Mouse (Mus musculus): ENCODE results near the gene Grpel1. TPM values are rescaled to one million over a fixed set of nuclear protein-coding genes. Genes with fewer than 3 reads are reported as not detected.

Gene Grpel1
- polyA plus RNA-seq, 1 experiment from 2014 or later = 66.5 TPM

DNA sequence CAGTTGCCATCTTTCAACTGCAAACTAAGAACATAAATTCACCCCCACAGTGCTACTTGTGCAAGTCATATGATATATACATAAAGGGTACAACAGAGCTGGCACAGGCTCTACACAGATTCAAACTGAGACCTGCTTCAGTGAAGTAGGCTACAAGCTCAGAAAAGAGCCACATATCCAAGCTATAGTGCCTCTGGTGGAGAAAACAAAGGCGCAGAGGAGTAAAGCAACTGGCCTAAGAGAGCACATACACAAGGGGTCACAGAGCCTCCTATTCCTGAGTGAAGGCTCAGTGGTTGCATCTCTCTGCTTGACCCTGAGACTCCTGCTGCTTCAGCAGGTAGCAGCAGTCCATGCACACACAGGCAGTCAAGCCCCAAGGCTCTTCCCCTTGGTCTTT, 16.3 kb downstream of the Grpel1 start:
- H3K4me1 ChIP-seq (replicated peaks; ENCODE audit: control insufficient read depth, insufficient read depth, low read length) = peaks cover 15% of the 10 kb centered on the region
- no peak overlapping the region for H3K9ac ChIP-seq (ENCODE audit: low read length)
- peaks cover 4% of the 10 kb centered on the region; the same call in 1 of the 2 replicates for H3K36me3 ChIP-seq (ENCODE audit: control insufficient read depth, insufficient read depth, low read length)
- ATAC-seq (replicated peaks; ENCODE audit: low FRiP score, low TSS enrichment, low read depth) = no peak
- H3K27ac ChIP-seq (ENCODE audit: low read depth) = no peak overlapping the region
- H3K4me2 ChIP-seq (ENCODE audit: low read length) = no peak overlapping the region
- H3K9me3 ChIP-seq (ENCODE audit: control insufficient read depth, low read length) = no peaks in the 10 kb centered on the region
- peaks cover 13% of the 10 kb centered on the region for H3K27me3 ChIP-seq (replicated peaks; ENCODE audit: control insufficient read depth, insufficient read depth, low read length)
- no peak overlapping the region for H3K4me3 ChIP-seq (ENCODE audit: low read depth, low read length)
- 74% methylated on average over 1 of the region's 1 CpGs for WGBS
- DNase-seq (ENCODE audit: low spot score) = no peak

DNA sequence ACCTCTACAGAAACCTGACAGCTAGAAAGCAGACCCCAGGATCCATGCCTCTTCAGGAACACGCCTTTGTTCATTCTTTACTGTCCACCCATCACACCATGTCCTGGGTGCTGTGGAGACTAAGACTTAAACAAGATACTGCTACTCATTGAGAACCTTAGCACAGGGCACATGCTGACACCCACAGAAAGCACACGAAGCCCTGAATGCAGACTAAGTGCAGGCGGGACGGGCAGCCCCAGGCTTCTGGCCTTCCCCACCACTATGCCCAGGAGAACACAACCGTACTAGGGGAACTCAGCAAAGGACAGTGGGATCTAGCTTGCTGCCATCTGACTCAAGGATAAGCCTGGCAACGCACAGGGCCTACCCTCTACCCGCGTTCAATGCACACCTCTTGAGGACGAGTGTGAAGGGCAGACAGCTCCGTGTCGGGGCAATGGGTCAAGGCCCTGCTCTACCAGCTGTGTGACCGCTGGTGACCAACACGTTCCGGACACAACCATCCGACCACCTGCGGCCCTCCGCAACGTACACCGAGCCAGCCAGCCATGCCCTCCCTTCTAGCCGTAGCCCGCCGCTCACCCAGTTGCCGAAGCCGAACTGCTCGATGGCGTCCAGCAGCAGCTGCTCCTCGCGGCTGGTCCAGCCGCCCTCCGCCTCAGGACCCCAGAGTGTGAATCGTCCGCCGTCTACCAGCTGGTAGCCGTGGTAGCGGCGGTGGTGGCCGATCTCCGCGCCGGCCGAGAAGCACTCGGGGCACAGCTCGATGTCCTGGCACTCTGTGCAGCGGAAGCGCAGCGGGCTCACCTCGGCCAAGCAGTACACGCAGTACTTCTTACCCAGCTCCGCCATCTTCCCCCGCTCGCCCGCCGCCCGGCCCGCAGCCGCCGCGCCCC, 18.7 kb downstream of the Grpel1 start:
- H3K4me3 ChIP-seq (ENCODE audit: low read depth, low read length) = peak overlapping the region; percentile 91
- ATAC-seq (replicated peaks; ENCODE audit: low FRiP score, low TSS enrichment, low read depth) = peak; percentile 78
- H3K9ac ChIP-seq (ENCODE audit: low read length) = peak overlapping the region; percentile 81
- peaks cover 16% of the 10 kb centered on the region for H3K27me3 ChIP-seq (replicated peaks; ENCODE audit: control insufficient read depth, insufficient read depth, low read length)
- H3K4me1 ChIP-seq (replicated peaks; ENCODE audit: control insufficient read depth, insufficient read depth, low read length) = peaks cover 15% of the 10 kb centered on the region
- no peaks in the 10 kb centered on the region for H3K9me3 ChIP-seq (ENCODE audit: control insufficient read depth, low read length)
- H3K4me2 ChIP-seq (ENCODE audit: low read length) = peak overlapping the region; percentile 86
- no peaks in the 10 kb centered on the region for H3K36me3 ChIP-seq (ENCODE audit: control insufficient read depth, insufficient read depth, low read length)
- peak; percentile 82 for DNase-seq (ENCODE audit: low spot score)
- 1% methylated on average over 52 of the region's 58 CpGs for WGBS
- H3K27ac ChIP-seq (ENCODE audit: low read depth) = 0 out of 2 replicates have a peak overlapping the region, but pooled peaks have one; percentile 38

DNA sequence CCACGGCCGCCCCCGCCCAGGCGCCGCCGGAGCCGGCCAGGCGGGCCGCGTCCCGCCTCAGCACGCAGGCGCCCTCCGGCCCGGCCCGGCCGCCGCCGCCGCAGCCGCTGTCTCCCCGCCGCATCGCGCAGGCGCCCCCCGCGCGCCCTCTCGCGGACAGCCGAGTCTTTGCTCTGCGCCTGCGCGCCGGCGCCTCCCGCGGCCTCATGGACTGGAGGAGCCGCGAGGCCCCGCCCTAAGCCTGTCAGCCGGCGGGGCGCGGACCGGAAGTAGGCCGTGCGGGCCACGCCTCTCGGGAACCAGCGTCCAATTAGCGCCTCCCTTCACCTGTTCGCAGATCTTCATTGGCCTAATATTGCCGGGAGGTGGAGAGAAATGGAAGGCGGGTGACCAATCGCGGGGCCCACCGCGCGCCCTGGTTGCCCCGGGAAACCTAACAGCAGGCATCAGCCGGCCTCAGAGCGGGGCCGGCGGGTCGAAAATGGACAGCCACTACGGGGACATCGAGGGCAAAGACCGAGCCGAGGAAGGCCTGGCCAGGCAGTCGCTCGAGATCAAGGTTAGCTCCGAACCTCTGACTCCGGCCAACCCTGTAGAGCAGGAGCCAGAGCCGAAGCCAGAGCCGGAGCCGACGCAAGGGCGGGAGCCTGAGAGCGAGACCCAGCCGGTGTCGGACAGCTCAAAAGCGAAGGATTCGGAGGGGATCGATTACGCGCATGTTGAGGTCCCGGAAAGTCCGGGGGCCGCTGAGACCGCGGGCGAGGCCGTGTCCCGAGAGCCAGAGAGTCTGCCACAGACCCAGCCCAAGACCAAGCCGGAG, 19.6 kb downstream of the Grpel1 start, which contains the start of the genes Tada2b and Ccdc96:
Gene Tada2b, minus strand, starts transcription at position 115 of the 820 bp plus-strand sequence.
Gene Ccdc96, plus strand, starts transcription at position 418 of the 820 bp plus-strand sequence.
- Histone ChIP-seq H3K4me1 (replicated peaks; ENCODE audit: control insufficient read depth, insufficient read depth, low read length) (peaks cover 15% of the 10 kb centered on the region), H3K27me3 (replicated peaks; ENCODE audit: control insufficient read depth, insufficient read depth, low read length) (peaks cover 16% of the 10 kb centered on the region), H3K4me3 (ENCODE audit: low read depth, low read length) (peak within 1 kb of the TSS; percentile 91), H3K36me3 (ENCODE audit: control insufficient read depth, insufficient read depth, low read length) (no peaks in the 10 kb centered on the region), H3K4me2 (ENCODE audit: low read length) (peak within 1 kb of the TSS; percentile 91), H3K27ac (ENCODE audit: low read depth) (0 out of 2 replicates have a peak within 1 kb of the TSS, but pooled peaks have one; percentile 38), H3K9me3 (ENCODE audit: control insufficient read depth, low read length) (no peaks in the 10 kb centered on the region), H3K9ac (ENCODE audit: low read length) (peak within 1 kb of the TSS; percentile 81)
- peak; percentile 92 for DNase-seq (ENCODE audit: low spot score)
- peak; percentile 98 for ATAC-seq (replicated peaks; ENCODE audit: low FRiP score, low TSS enrichment, low read depth)
- under 1% methylated on average over 92 of the region's 97 CpGs for WGBS

DNA sequence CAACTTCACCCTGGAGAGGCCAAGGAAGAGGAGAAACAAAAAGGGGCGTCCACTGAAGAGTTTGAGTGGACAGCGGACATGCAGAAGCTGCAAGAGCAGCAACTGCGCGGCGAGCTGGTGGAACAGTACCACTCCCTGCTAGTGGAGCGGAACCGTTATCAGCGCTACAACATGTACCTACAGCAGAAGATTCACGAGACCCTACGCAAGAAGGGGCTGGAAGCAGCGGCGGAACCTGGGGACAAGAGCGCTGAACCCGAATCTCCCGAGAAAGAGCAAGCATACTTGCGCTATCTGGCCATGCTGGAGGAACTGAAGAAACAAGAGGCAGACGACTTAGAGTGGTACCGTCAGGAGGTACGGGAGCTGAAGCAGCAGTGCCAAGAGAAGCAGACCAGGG, 20.5 kb downstream of the Grpel1 start:
- Histone ChIP-seq H3K27ac (ENCODE audit: low read depth) (no peak overlapping the region), H3K9ac (ENCODE audit: low read length) (no peak overlapping the region), H3K36me3 (ENCODE audit: control insufficient read depth, insufficient read depth, low read length) (no peaks in the 10 kb centered on the region), H3K9me3 (ENCODE audit: control insufficient read depth, low read length) (no peaks in the 10 kb centered on the region), H3K27me3 (replicated peaks; ENCODE audit: control insufficient read depth, insufficient read depth, low read length) (peaks cover 16% of the 10 kb centered on the region), H3K4me2 (ENCODE audit: low read length) (peak overlapping the region; percentile 91), H3K4me1 (replicated peaks; ENCODE audit: control insufficient read depth, insufficient read depth, low read length) (peaks cover 15% of the 10 kb centered on the region), H3K4me3 (ENCODE audit: low read depth, low read length) (peak overlapping the region; percentile 91)
- ATAC-seq (replicated peaks; ENCODE audit: low FRiP score, low TSS enrichment, low read depth) = no peak
- DNase-seq (ENCODE audit: low spot score) = no peak
- 32% methylated on average over 19 of the region's 19 CpGs for WGBS

DNA sequence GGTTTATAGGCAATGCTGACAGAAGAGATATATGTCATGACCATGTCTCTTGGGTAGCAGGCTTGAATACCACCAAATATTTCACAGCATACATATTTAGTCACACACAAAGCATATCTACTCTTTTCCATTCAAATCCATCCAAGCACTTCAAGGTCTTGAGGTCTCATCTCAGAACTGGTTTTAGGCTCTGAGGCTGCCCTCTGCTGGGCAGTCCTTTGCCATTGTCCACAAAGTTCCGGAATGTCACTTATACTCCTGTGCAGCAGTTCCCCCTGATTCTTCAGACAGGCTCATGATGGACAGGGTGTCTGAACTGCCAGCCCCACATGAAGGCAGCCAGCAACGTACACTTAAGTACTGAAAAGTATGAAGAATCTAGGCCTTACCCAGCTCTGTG, 24.4 kb downstream of the Grpel1 start:
- 51% methylated on average over 2 of the region's 2 CpGs for WGBS
- peaks cover 16% of the 10 kb centered on the region for H3K27me3 ChIP-seq (replicated peaks; ENCODE audit: control insufficient read depth, insufficient read depth, low read length)
- H3K9me3 ChIP-seq (ENCODE audit: control insufficient read depth, low read length) = no peaks in the 10 kb centered on the region
- ATAC-seq (replicated peaks; ENCODE audit: low FRiP score, low TSS enrichment, low read depth) (no peak), DNase-seq (ENCODE audit: low spot score) (no peak)
- no peak overlapping the region for H3K27ac ChIP-seq (ENCODE audit: low read depth)
- no peak overlapping the region for H3K9ac ChIP-seq (ENCODE audit: low read length)
- H3K4me1 ChIP-seq (replicated peaks; ENCODE audit: control insufficient read depth, insufficient read depth, low read length) = 0 out of 2 replicates have a peak, but pooled peaks cover 5% of the 10 kb centered on the region
- H3K4me3 ChIP-seq (ENCODE audit: low read depth, low read length) = no peak overlapping the region
- H3K4me2 ChIP-seq (ENCODE audit: low read length) = no peak overlapping the region
- H3K36me3 ChIP-seq (ENCODE audit: control insufficient read depth, insufficient read depth, low read length) = peaks cover 30% of the 10 kb centered on the region

DNA sequence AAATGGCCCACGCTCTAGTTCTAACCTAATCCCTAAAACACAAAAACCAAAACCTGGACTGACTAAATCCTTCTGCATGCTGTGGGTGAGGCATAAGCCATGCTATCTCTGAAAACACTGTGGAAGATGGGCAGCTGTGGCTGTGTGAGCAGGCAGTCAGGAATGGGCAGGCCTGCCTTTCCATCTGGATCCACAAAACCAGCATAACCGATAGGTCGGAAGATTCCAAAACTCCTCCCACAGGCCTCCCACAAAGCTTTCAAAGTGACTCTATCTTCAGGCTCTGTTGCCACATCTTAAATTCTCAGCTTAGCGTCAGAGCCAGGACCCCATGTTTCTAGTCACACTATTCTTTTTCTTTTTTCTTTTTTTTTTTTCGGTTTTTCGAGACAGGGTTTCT, 29.1 kb downstream of the Grpel1 start:
- H3K4me3 ChIP-seq (ENCODE audit: low read depth, low read length) = no peak overlapping the region
- H3K4me2 ChIP-seq (ENCODE audit: low read length) = no peak overlapping the region
- H3K36me3 ChIP-seq (ENCODE audit: control insufficient read depth, insufficient read depth, low read length) = peaks cover 61% of the 10 kb centered on the region
- H3K9ac ChIP-seq (ENCODE audit: low read length) = no peak overlapping the region
- H3K27ac ChIP-seq (ENCODE audit: low read depth) = no peak overlapping the region
- H3K9me3 ChIP-seq (ENCODE audit: control insufficient read depth, low read length) = no peaks in the 10 kb centered on the region
- DNase-seq (ENCODE audit: low spot score) = no peak
- H3K4me1 ChIP-seq (replicated peaks; ENCODE audit: control insufficient read depth, insufficient read depth, low read length) = no peaks in the 10 kb centered on the region
- ATAC-seq (replicated peaks; ENCODE audit: low FRiP score, low TSS enrichment, low read depth) = no peak
- 82% methylated on average over 6 of the region's 6 CpGs for WGBS
- H3K27me3 ChIP-seq (replicated peaks; ENCODE audit: control insufficient read depth, insufficient read depth, low read length) = no peaks in the 10 kb centered on the region

DNA sequence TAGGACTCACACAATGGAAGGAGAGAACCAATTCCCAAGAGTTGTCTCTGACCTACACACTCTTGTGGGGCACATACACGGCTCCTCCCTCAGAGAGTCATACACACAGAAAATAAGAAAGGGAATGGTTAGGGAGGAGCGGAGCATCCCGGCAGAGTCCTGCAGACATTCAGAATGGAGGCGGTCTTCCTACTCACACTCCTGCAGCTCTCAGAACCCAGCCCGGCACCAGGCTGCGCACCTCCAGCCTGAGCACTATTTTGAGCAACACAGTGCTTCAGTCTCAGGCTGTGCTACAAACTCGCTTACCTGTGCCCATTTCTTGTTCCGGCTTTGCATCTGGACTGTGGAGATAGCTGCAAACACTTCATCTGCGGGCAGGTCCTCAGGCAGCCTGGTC, 29.9 kb downstream of the Grpel1 start:
- Histone ChIP-seq H3K4me1 (replicated peaks; ENCODE audit: control insufficient read depth, insufficient read depth, low read length) (no peaks in the 10 kb centered on the region), H3K4me2 (ENCODE audit: low read length) (no peak overlapping the region), H3K27me3 (replicated peaks; ENCODE audit: control insufficient read depth, insufficient read depth, low read length) (no peaks in the 10 kb centered on the region), H3K27ac (ENCODE audit: low read depth) (no peak overlapping the region), H3K9ac (ENCODE audit: low read length) (no peak overlapping the region), H3K4me3 (ENCODE audit: low read depth, low read length) (no peak overlapping the region), H3K9me3 (ENCODE audit: control insufficient read depth, low read length) (no peaks in the 10 kb centered on the region), H3K36me3 (ENCODE audit: control insufficient read depth, insufficient read depth, low read length) (peaks cover 65% of the 10 kb centered on the region)
- no peak for ATAC-seq (replicated peaks; ENCODE audit: low FRiP score, low TSS enrichment, low read depth)
- WGBS = 96% methylated on average over 9 of the region's 9 CpGs
- no peak for DNase-seq (ENCODE audit: low spot score)

DNA sequence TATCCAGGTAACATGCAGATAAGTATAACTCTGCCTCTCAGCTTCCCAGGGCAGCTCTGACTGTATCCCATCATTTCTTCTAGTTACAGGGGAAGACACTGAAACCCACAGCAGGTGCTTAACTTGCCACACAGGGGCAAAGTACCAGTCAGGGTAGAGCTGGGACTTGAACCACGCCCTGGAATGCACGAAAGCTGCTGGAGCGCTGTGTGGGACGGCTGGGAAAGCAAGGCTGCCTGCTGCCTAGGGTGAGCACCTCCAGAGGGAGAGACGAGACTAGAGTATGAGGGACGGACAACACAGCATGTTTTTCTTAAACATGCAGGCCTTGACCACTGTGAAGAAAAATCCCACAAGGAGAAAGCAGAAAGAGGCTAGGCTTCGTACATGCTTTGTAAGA, 40.4 kb downstream of the Grpel1 start:
- H3K36me3 ChIP-seq (ENCODE audit: control insufficient read depth, insufficient read depth, low read length) = peaks cover 75% of the 10 kb centered on the region
- ATAC-seq (replicated peaks; ENCODE audit: low FRiP score, low TSS enrichment, low read depth) = no peak

More for the DNA sequence above, 40.4 kb downstream of the Grpel1 start:
- no peaks in the 10 kb centered on the region for H3K4me1 ChIP-seq (replicated peaks; ENCODE audit: control insufficient read depth, insufficient read depth, low read length)
- H3K9me3 ChIP-seq (ENCODE audit: control insufficient read depth, low read length) = no peaks in the 10 kb centered on the region
- no peak overlapping the region for H3K4me2 ChIP-seq (ENCODE audit: low read length)
- H3K9ac ChIP-seq (ENCODE audit: low read length) = no peak overlapping the region
- H3K4me3 ChIP-seq (ENCODE audit: low read depth, low read length) = no peak overlapping the region
- H3K27ac ChIP-seq (ENCODE audit: low read depth) = no peak overlapping the region
- no peaks in the 10 kb centered on the region for H3K27me3 ChIP-seq (replicated peaks; ENCODE audit: control insufficient read depth, insufficient read depth, low read length)
- no peak for DNase-seq (ENCODE audit: low spot score)
- 87% methylated on average over 7 of the region's 7 CpGs for whole genome bisulfite sequencing

All from intestine, embryonic 14.5 days (tissue).